Mouse (Mus musculus): ENCODE results near the gene Tet3.

The Tet3 gene

GRCm38 (mm10) chr6:83478217-83478616, 19.3 kb upstream of the Tet3 start:
- DNase-seq = no peak

DNA sequence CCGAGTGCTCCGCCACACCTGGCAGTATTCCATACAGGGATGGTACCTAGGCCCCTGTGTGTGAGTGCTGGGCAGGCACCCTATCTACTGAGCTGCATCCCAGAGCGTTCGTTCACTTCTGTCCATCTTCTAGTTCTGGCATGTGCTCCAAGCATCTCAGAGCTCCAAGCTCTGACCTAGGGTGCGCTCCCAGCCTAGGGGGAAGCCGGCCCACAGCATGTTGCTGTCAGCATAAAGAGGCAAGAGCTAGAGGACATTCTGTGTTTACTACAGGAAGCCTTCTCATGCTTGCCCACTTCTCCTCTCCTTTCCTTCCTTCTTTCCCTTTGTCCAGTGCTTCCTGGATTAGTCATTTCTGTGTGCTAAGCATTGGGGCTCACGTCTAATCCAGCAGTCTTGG, 16.5 kb upstream of the Tet3 start:
- peak in 1 of 2 experiments; percentile 32 for DNase-seq

GRCm38 (mm10) chr6:83473240-83473639, 14.4 kb upstream of the Tet3 start:
- peak; percentile 83 to 88 for DNase-seq

GRCm38 (mm10) chr6:83471739-83472138, 12.9 kb upstream of the Tet3 start:
- peak in 1 of 2 experiments; percentile 57 for DNase-seq

GRCm38 (mm10) chr6:83464011-83464410, 5.1 kb upstream of the Tet3 start:
- peak in 1 of 2 experiments; percentile 51 for DNase-seq

DNA sequence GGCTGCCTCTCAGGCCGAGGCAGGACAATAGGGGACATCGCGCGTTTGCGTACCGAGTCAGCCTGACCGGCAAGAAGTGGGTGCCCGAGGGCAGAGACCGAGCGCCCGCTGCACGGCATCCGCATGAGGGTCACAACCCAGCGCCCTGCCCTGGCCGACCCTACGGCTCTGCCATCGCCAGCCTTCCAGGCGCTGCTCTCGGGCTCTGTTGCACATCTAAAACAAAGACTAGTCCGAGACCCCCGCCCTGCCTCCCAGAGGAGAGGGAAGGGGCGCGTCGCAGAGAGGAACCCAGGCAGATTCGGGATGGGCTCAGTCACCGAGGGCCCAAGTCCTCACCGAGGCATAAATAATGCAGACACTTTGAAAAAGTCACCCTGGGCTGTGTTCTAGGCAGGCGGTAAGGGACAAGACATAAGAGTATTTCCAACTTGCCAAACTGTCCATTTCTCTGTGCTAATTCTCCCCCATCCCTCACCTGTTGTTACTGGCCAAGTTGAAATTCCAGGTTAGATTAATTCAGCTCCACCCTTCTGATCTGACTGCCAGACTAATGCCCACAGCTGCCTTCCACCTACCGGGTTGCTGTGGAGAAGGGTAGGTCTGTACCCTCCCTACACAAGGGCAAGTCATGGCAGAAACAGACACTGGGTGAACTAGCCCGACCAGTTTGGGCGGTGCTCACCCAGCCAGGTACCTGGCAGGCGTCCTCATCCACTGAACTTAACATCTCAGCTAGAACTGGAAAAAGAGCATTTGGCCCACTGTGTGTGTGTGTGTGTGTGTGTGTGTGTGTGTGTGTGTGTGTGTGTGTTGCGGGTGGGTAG, 1.7 kb downstream of the Tet3 start:
- DNase-seq = peak; percentile 72 to 91

DNA sequence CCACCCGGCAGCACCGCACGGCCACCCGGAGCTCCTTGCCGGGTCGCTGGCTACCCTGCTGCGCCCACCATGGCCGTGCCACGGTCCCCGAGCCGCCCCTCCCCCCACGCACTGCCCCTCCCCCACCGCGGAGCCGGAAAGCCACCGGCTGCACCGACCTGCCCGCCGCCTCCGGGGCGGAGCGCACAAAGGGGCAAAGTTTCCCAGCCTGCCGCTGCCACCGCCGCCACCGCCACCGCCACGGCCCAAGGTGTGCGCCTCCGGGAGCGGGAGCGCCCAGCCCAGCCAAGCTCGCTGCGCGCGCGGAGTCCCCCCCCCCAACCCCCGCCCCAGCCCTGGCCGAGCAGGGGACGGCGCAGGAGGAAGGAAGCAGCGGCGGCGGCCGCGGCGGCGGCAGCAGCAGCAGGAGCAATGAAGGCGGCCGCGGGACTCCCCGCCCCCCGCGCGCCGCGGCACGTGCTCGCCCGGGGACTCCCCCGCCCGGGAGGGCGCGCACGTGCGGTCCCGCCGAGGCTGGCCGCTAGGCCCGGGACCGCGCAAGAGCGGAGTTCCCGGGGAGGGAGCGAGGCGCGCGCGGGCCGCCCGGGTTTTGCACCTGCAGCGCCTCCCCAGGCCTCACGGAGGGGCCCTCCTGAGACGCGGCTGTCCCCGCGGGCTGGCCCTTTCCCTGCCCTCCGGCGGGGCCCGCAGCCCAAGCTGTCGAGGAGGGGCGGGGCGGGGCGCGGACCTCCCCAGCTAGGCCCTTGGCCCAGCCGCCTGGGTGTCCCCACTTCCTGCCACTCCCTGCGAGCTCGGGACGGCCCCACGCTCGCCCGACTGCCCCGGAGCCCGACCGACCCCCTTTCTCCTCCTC, 2.5 kb downstream of the Tet3 start:
- DNase-seq = peak; percentile 73 to 91

DNA sequence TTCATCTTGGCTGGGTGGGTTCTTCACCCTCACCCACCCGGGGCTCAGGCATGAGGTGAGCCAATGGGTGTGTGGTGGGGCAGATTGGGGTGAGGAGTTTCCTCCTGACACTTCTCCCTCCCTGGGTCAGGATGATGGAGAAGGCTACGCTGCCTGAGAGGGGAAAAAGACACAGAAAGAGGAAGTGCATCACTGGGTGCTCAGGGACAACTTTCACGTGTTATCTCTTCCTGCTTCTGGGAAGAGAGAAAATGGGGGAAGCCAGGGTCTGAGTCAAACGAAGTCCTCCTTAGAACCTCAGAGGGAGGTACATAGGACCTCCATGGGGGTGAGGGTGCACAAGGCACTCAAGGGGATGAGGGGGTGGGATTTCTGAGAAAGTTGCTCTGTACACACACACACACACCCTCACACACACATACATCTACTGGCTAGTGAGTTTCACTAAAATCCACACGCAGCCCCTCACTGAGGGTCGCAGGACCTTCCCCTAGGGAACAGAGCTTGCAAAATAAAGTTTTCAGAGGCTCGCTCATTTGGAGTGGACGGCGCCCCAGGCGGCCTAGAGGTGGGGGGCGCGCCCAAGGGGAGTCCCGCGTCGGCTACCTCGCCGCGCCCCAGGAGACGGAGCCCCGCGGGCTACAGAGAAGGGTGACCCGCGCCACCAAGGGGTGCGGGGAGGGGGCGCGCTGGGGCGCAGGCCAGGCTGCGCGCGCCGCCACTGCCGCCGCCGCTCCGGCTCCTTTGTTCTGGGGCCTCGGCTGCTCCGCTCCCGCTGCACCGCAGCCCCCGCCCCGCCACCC, 3.4 kb downstream of the Tet3 start:
- peak in 1 of 2 experiments; percentile 41 for DNase-seq

DNA sequence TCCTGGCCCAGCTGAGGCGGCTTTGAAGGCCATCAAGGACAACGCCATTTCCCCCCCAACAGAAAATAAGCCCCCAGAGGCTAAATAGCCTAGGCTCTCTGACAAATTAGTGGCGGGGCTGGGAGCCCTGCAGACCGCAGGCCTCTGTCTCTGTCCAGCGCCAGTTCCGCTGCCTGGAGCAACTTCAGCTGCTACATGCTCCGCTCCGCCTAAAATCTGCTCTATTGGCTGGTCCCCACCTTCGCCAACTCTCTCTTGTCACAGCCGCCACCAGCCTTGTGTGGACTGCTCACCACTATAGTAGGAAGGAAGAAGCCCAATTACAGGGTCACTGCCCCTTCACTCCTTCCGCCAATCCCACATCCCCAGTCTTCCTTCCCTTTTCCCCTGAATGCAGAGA, 5.2 kb downstream of the Tet3 start:
- peak in 1 of 2 experiments; percentile 45 for DNase-seq

DNA sequence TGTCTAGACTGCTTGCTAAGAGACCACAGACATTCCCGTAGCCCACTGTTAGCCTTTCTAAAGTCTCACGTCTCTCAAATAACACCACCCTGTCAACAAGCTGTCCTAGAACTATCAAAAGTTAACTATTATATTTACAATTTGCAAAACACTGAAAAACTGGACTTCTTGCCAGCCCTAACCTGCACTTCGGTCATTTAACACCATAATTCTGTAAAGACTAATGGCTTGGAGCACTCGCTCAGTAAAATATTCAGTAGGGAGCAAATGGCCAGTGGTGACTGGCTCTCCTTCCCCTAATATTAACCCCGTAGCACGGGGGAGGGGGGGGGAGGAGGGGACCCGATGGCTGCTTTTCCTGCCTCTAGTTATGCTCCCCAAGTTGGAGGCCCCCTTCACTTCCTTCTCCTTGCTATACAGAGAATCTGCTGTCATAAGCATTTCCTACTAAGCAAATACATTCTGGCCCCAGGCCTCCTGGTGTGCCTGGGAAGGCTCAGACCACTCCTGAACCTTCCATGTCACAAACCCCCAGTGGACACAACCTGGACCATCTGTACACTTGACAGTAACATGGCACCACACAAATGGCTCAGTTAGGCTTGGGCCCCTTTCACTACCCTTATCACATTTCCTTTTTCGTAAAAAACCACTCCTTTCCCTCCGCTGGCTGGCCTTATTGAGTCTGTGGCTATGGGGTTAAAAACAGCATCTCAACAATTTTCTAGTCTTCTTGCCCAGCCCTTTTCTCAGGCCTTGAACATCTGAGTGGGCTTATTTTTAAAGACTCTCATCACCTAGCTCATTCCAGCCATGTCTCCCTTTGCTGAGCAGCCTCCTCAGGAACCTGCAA, 8.2 kb downstream of the Tet3 start:
- DNase-seq = no peak

GRCm38 (mm10) chr6:83449440-83449839, 9.4 kb downstream of the Tet3 start:
- DNase-seq = no peak

- DNase-seq = no peak
Measured at GRCm38 (mm10) chr6:83448911-83449310, 10.0 kb downstream of the Tet3 start.

- no peak for DNase-seq
Measured at GRCm38 (mm10) chr6:83447031-83447430, 11.9 kb downstream of the Tet3 start.

DNA sequence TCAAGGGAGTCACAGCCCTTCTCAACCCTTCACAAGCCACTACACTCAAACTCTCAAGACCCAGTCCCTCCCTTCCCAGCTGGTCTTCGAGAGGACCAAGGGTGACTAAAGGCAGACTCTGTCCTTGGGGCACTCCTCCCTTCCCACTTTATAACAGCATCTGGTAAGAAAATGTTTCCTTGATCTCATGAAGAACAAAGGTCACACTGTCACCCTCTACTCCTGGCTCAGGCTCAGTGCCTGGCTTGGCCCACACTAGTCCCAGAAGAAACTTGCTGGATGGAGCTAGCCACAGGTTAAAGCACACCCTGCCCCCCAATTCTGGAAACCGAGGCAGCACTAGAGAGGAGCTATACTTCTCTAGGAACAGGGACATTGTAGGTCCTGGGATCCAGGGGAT, 13.1 kb downstream of the Tet3 start:
- DNase-seq = peak in 1 of 2 experiments; percentile 71

- DNase-seq = peak; percentile 94 to 97
Measured at GRCm38 (mm10) chr6:83443441-83444340, 15.2 kb downstream of the Tet3 start.

DNA sequence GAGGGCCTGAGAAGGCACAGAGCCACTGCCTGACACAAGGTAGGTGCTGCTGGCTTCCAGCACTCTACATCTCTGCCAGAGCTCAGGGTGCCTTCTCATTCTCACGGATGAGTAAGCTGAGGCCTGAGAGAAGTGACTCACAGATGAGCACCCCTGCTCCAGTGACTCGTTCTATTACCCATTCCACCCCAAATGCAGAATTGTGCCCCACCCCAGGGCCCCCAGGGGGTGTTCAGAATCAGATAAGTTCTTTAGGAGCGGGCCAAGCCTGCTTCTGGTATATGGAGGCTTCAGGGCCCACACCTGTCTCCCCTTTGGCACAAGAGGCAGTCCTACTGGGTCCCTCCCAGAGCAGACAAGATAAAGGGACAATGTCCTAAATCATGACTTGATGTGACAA, 16.2 kb downstream of the Tet3 start:
- peak in 1 of 2 experiments; percentile 54 for DNase-seq

GRCm38 (mm10) chr6:83441259-83442061, 17.4 kb downstream of the Tet3 start:
- peak; percentile 92 to 97 for DNase-seq

- peak; percentile 82 for DNase-seq
Measured at GRCm38 (mm10) chr6:83440510-83441258, 18.2 kb downstream of the Tet3 start.

DNA sequence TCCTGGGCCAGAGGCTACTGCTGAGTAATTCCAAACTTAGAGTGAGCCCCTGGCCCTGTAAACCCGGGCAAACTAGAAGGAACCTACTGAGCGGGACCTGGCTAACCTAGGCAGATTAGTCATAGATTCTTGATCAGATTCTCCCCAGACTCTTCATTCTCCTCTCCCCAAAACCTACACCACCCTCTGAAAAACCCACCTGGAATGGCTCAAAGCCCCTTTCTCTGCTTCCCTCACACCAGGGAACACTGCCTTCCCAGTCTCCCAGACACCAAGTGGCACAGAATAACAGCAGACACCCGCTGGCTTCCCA, 18.7 kb downstream of the Tet3 start:
- no peak for DNase-seq
